Mouse (Mus musculus): ENCODE data around the gene E030030I06Rik.
"Not testable (repeated sequence)": the region's sequence is repeated elsewhere in the genome, so short reads cannot be mapped to it uniquely, and the experiment has no call there.

The E030030I06Rik gene

GRCm38 (mm10) chr10:22151863-22152640 is 3.0 kb upstream of the E030030I06Rik start:
- DNase-seq (ENCODE audit: low spot score) = not testable (repeated sequence)

DNA sequence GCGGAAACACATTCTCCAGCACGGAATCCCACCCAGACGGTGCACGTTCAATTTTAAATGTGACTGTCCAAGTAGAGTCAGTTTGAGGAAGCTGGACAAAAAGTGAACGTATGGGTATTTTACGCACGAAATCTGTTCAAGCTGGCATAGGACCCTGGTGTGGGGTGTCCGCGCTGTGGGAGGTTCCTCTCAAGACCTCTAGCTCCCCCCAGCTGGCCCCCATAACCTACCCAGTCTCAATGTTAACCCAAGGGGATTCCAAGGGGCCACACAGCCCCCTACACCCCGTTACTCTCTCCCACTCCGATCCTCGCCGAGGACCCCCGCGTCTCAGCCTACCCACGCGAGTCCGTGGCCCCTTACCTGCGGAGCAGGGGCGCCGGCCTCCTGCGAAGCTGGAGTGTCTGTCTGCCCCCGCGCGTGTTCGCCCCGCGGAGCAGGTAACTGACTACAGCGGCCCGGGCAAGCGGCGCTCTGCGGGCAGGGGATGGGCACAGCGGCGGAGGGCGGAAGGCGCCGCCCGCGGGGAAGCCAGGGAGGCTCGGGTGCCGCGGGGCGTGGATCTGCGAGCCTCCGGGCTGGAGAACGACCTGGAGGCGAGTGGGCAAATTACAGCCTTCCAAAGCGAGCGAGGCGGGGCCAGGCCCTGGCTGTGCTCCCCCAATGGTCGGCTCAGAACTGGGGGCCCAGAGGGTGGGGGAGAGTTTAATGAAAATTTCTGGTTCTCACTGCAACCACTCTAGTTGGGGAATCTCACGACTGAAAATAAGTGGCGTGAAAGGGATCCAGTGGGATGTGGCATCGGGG is 2.2 kb upstream of the E030030I06Rik start:
- not testable (repeated sequence) for DNase-seq (ENCODE audit: low spot score)

GRCm38 (mm10) chr10:22150593-22150992 is 1.5 kb upstream of the E030030I06Rik start:
- DNase-seq (ENCODE audit: low spot score) = no peak

GRCm38 (mm10) chr10:22149691-22150465 is 808 bp upstream of the E030030I06Rik start:
- no peak for DNase-seq (ENCODE audit: low spot score)

DNA sequence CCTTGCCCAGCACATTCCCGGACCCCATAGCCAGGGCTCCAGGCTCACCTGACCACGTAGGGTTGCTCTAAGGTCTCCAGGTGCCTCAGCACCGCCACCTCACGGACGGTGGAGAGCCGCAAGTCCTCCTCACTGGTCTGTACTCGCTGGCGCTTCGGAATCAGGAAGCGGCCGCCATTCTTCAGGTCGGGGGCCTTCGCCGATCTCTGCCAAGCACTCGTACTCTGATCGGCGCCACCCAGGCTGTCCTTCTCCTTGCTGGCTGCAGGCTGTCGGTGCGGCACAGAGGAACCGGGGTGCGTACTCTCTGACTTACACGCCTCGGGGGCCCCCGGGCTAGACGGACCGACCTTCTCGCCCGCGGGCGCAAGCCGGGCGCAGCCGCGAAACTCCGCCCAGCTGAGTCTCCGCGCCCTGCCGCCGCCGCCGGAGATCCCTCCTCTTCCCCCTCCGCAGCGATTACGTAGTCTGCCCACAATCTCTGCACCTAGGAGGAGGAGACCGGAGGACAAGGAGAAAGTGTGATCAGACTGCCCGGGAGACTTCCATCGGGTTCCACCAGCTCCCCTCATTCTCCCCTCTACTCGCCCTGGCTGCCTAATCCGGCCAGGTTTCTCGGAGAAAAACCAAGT is 513 bp downstream of the E030030I06Rik start:
- no peak for DNase-seq (ENCODE audit: low spot score)

DNA sequence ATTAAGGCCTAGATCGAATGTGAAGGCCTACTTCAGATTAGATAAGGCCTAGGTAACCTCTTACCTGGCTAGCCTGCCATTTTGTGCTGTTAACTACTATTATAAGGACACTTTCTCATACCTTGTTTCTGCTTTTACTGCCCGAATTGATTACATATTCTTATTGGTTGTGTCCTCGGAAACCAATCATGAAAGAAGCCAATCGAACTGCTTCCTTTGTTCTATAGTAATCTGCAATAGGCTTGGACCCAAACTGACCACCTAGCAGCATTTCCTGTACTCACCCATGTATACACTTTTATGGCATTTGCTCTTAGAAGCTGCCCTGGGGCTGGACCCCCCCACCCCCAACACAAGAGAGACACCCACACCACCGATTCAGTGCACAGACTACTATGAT is 6.1 kb downstream of the E030030I06Rik start:
- no peak for DNase-seq (ENCODE audit: low spot score)

DNA sequence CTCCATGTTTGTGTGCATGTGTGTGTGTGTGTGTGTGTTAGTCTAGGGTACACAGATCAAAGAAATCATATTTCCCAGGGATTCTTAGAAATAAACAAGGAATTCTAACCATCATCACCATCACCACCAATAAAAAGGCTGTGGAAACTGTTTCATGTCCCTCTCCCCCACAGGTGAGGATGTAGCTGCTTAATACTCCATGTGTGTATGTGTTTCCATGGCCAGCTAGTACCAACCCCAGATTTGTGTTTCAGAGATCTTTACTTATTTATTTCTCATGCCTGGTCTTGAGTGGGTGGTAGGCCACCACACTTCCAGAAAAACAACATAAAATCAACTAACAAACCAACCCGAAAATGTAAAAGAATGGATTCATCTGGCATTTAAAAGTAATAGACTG is 6.9 kb downstream of the E030030I06Rik start:
- not testable (repeated sequence) for DNase-seq (ENCODE audit: low spot score)

GRCm38 (mm10) chr10:22140665-22141280 is 8.3 kb downstream of the E030030I06Rik start:
- DNase-seq (ENCODE audit: low spot score) = no peak

DNA sequence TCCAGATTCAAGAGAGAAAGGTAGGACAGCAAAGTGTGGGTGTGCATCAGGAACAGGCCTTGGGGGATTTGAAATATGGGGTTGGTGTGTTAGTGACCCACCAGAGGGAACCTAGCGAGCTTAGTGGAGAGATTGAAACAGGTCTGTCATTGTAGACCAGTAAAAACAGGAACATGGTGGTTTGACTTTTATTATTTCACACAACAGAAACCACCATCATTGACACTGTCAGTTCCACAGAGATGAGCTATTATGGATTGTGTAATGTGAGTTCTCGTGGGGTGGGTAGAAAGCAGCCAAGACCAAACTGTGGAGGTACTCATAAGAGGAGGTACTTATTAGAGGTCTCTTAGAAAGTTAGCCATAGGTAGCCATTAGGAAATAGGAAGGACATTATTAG is 74.5 kb downstream of the E030030I06Rik start:
- no peak for DNase-seq (ENCODE audit: low spot score)

- DNase-seq (ENCODE audit: low spot score) = no peak
These were observed 76.3 kb downstream of the E030030I06Rik start for GRCm38 (mm10) chr10:22072739-22073138.

DNA sequence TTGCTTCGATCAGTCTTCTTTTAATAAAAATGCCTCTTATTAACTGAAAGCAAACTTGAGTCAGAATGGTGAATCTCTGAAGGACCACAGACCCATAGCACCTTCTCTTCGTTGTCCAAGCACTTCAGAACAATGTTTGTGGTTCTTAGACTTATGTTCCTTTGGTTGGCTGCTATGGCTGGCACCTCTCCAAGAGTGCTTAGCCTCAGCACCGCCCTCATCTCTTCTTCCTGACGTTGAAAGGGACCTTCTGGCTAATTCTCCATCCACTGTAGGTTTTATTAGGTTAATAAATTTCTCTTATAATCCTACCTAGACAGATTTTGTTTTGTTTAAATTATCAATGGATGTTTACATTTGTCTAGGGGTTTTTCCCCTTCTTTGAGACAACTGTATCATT is 78.5 kb downstream of the E030030I06Rik start:
- DNase-seq (ENCODE audit: low spot score) = no peak

GRCm38 (mm10) chr10:22070168-22070567 is 78.9 kb downstream of the E030030I06Rik start:
- no peak for DNase-seq (ENCODE audit: low spot score)

DNA sequence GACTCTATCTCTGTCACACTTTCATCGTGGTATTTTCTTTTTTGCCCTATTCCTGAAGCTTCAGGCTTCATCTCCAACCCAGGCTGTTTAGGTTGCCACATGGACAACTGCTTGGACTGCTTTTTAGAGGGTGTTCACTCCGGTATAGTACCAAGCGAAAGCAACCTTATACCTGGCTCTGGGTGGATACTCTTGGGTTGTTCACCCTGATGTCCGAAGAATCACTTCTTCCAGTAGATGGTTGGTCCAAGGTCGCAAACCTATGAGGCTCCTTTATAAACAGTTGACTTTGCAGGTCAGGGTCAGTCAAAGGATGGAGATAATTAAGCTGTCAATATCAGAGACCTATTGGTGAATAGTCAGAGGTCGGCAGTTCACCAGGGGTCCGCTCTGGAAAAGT is 81.1 kb downstream of the E030030I06Rik start, which contains the start of gene 4930444G20Rik:
Gene 4930444G20Rik, minus strand, starts transcription at position 101 of the 400 bp plus-strand sequence.
- not testable (repeated sequence) for DNase-seq (ENCODE audit: low spot score)

Data from spleen, adult 12 weeks (tissue).